Comparison of ENCODE assay signal across 20 mouse cellular contexts in genomic region chr12:41325756-41326155, GRCm38 (mm10).
A peak's percentile ranks its signal among the peaks of the same experiment; 100 is the strongest.
DNase-seq lines count a peak whose midpoint lies in the region; ATAC-seq and TF ChIP-seq lines count a peak whose summit lies in the region.
"Had no signal": no experiment of that assay in that cellular context is flagged by ENCODE, and none has a peak within 500 bp of the region (broad histone marks: within the 10 kb centered on the region; RNA-seq: fewer than 3 reads in every experiment).

No protein-coding gene starts in this region.

- H3K4me1 ChIP-seq in thymus, adult 2 months (replicated peaks; ENCODE audit: control insufficient read depth, insufficient read depth, low read length) = no peaks in the 10 kb centered on the region
- no peaks in the 10 kb centered on the region for H3K4me1 ChIP-seq in G1E (ENCODE audit: insufficient read depth, low read depth, low read length)
- H3K4me1 ChIP-seq: embryonic facial prominence, embryonic 10.5 days; heart, embryonic 13.5 days; hindbrain, embryonic 15.5 days; limb, embryonic 13.5 days had no signal

- peak; percentile 50; the same call in 1 of the 2 replicates for ATAC-seq in G1E (ENCODE audit: extremely low read depth, insufficient number of reproducible peaks, low FRiP score, poor library complexity, severe bottlenecking)
- ATAC-seq in common myeloid progenitor, adult 5-6 weeks (replicated peaks; ENCODE audit: low read depth, poor library complexity, severe bottlenecking) = peak; percentile 99
- ATAC-seq: lung, postnatal 0 days had no signal

- 8% methylated on average over 2 of the region's 2 CpGs for WGBS in thymus, adult 2 months

- no peak overlapping the region for H3K27ac ChIP-seq in thymus, adult 2 months (ENCODE audit: control insufficient read depth, insufficient read depth, low read length)
- H3K27ac ChIP-seq: embryonic facial prominence, embryonic 10.5 days; gastrocnemius, adult 2 months; heart, embryonic 13.5 days; hindbrain, embryonic 15.5 days; limb, embryonic 13.5 days had no signal

- TF ChIP-seq POLR2A in thymus, adult 2 months (IDR thresholded peaks at IDR 0.05; ENCODE audit: control insufficient read depth, extremely low read depth, insufficient read depth, low read length, poor library complexity) = no peak

- no peaks in the 10 kb centered on the region for H3K36me3 ChIP-seq in thymus, adult 2 months (ENCODE audit: control insufficient read depth, insufficient read depth, low read length)
- no peaks in the 10 kb centered on the region for H3K36me3 ChIP-seq in G1E (replicated peaks)
- H3K36me3 ChIP-seq: embryonic facial prominence, embryonic 10.5 days; heart, embryonic 13.5 days; hindbrain, embryonic 15.5 days; limb, embryonic 13.5 days had no signal

- H3K4me3 ChIP-seq in thymus, adult 2 months (ENCODE audit: control insufficient read depth, insufficient read depth, low read length) = no peak overlapping the region
- H3K4me3 ChIP-seq in G1E (ENCODE audit: low read depth, low read length) = no peak overlapping the region
- H3K4me3 ChIP-seq: embryonic facial prominence, embryonic 10.5 days; gastrocnemius, adult 2 months; heart, embryonic 13.5 days; hindbrain, embryonic 15.5 days; limb, embryonic 13.5 days; megakaryocyte, embryonic 14.5 days had no signal

- no peak for TF ChIP-seq CTCF in thymus, adult 2 months (IDR thresholded peaks at IDR 0.05; ENCODE audit: borderline replicate concordance, control insufficient read depth, extremely low read depth, insufficient read depth, low read length, poor library complexity)
- no peak for TF ChIP-seq CTCF in G1E (IDR thresholded peaks at IDR 0.05; ENCODE audit: low read depth, low read length)

- H3K27me3 ChIP-seq in thymus, adult 2 months (ENCODE audit: control insufficient read depth, insufficient read depth, low read length) = no peaks in the 10 kb centered on the region
- H3K27me3 ChIP-seq in G1E (ENCODE audit: insufficient read depth, low read length) = no peaks in the 10 kb centered on the region
- H3K27me3 ChIP-seq: heart, embryonic 13.5 days; hindbrain, embryonic 15.5 days; limb, embryonic 13.5 days; megakaryocyte, embryonic 14.5 days had no signal

- peaks cover 3% of the 10 kb centered on the region; the same call in 1 of the 2 replicates for H3K9me3 ChIP-seq in G1E (replicated peaks)
- H3K9me3 ChIP-seq: embryonic facial prominence, embryonic 10.5 days; heart, embryonic 13.5 days; hindbrain, embryonic 15.5 days; limb, embryonic 13.5 days; megakaryocyte, embryonic 14.5 days had no signal

- peak; percentile 22 for DNase-seq in thymus, adult 2 months
- no peak for DNase-seq in thymus, postnatal 36 days
- no peak for DNase-seq in G1E (ENCODE audit: low spot score)
- peak; percentile 6 for DNase-seq in naive thymus-derived CD4-positive, alpha-beta T cell, adult 2 months (ENCODE audit: low read depth)
- no peak for DNase-seq in gastrocnemius, postnatal 10 days
- no peak for DNase-seq in spleen, postnatal 10 days (ENCODE audit: low spot score in 2 of 2)
- no peak for DNase-seq in adrenal gland, postnatal 14 days
- DNase-seq: B cell, adult 2 months; cerebellum, adult 2 months; gastrocnemius, adult 2 months; heart, adult 11 months; kidney, adult 11 months; right cerebral cortex, postnatal 4 days had no signal

Comparison
In these comparisons a context has a peak if more than half of its experiments do, and no peak if none do; other contexts are left out.
1. DNase-seq: peak in thymus, adult 2 months (single experiment) and naive thymus-derived CD4-positive, alpha-beta T cell, adult 2 months (single experiment); none in thymus, postnatal 36 days (0 of 2), G1E (single experiment), gastrocnemius, postnatal 10 days (single experiment), spleen, postnatal 10 days (0 of 2) and adrenal gland, postnatal 14 days (single experiment).